Mouse (Mus musculus) granulocyte monocyte progenitor cell, adult 5-6 weeks (primary cell): Measurements from ENCODE around the gene Rpl36. TPM values are rescaled to one million over a fixed set of nuclear protein-coding genes. Genes with fewer than 3 reads are reported as not detected.

ENCODE experiments used
- ATAC-seq: replicated peaks from 2 replicates; pipeline ENCODE4 v1.8.0; 2016; ENCODE audit warnings: mild to moderate bottlenecking, moderate TSS enrichment, inconsistent platforms; ENCODE audit not compliant: poor library complexity, severe bottlenecking
- total RNA-seq, 2 experiments: library from RNA; stranded (forward) in 1 of 2; stranded (reverse) in 1 of 2; fragments of 200-712, 200-1000 nt in 1 of 2; fragments of >200 nt in 1 of 2; fragmentation: Nextera tagmentation in 1 of 2; gene quantifications; 2 replicates each; pipeline ENCODE4 v1.2.3; 2014 to 2017

Gene Rpl36
- total RNA-seq, 2 experiments from 2014 or later: 1,578 to 2,523 TPM

- ATAC-seq: no peak
Measured at GRCm38 (mm10) chr17:56631807-56632206, 18.6 kb downstream of the Rpl36 start.

GRCm38 (mm10) chr17:56634023-56634422, 20.8 kb downstream of the Rpl36 start:
- no peak for ATAC-seq

- no peak for ATAC-seq
Measured at GRCm38 (mm10) chr17:56643237-56643636, 30.0 kb downstream of the Rpl36 start.

- ATAC-seq: no peak
Measured at GRCm38 (mm10) chr17:56647546-56647945, 34.3 kb downstream of the Rpl36 start.

GRCm38 (mm10) chr17:56651801-56652200, 38.6 kb downstream of the Rpl36 start:
- ATAC-seq: no peak

- no peak for ATAC-seq
Measured at GRCm38 (mm10) chr17:56654771-56655170, 41.6 kb downstream of the Rpl36 start.

- no peak for ATAC-seq
Measured at GRCm38 (mm10) chr17:56655311-56655710, 42.1 kb downstream of the Rpl36 start.

- no peak for ATAC-seq
Measured at GRCm38 (mm10) chr17:56656171-56656570, 43.0 kb downstream of the Rpl36 start.

- ATAC-seq: no peak
Measured at GRCm38 (mm10) chr17:56663659-56664058, 50.4 kb downstream of the Rpl36 start.

Other genes with a start within 250 kb of the Rpl36 start
- 62.2 and 73.5 TPM in 2 replicates for gene Ptprs, start 136.9 kb upstream of the Rpl36 start, total RNA-seq (2014; fragmentation: Nextera tagmentation)
- gene Ptprs, start 136.9 kb upstream of the Rpl36 start, total RNA-seq (2017): 45.1 and 59.2 TPM in 2 replicates
- not detected in 2 replicates for gene Znrf4, start 101.0 kb upstream of the Rpl36 start, total RNA-seq (2014; fragmentation: Nextera tagmentation)
- gene Znrf4, start 101.0 kb upstream of the Rpl36 start, total RNA-seq (2017): not detected in 2 replicates
- 0.84 and 1.1 TPM in 2 replicates for gene Gm20219, start 59.0 kb upstream of the Rpl36 start, total RNA-seq (2014; fragmentation: Nextera tagmentation)
- 0.41 TPM in 1 of 2 replicates, not detected in the other for gene Gm20219, start 59.0 kb upstream of the Rpl36 start, total RNA-seq (2017)
- 99.5 and 132 TPM in 2 replicates for gene Safb2, start 28.8 kb upstream of the Rpl36 start, total RNA-seq (2014; fragmentation: Nextera tagmentation)
- gene Safb2, start 28.8 kb upstream of the Rpl36 start, total RNA-seq (2017): 66.4 and 76.5 TPM in 2 replicates
- gene Safb, start 28.6 kb upstream of the Rpl36 start, total RNA-seq (2014; fragmentation: Nextera tagmentation): 69.1 and 99.9 TPM in 2 replicates
- 72.9 and 77.2 TPM in 2 replicates for gene Safb, start 28.6 kb upstream of the Rpl36 start, total RNA-seq (2017)
- gene 2410015M20Rik, start 3.6 kb upstream of the Rpl36 start, total RNA-seq (2014; fragmentation: Nextera tagmentation): 140 and 159 TPM in 2 replicates
- 147 and 185 TPM in 2 replicates for gene 2410015M20Rik, start 3.6 kb upstream of the Rpl36 start, total RNA-seq (2017)
- gene Lonp1, start 13.5 kb downstream of the Rpl36 start, total RNA-seq (2014; fragmentation: Nextera tagmentation): 38.2 and 45.5 TPM in 2 replicates
- gene Lonp1, start 13.5 kb downstream of the Rpl36 start, total RNA-seq (2017): 64.1 and 68.4 TPM in 2 replicates
- not detected in 2 replicates for gene Catsperd, start 14.7 kb downstream of the Rpl36 start, total RNA-seq (2014; fragmentation: Nextera tagmentation)
- 0.77 TPM in 1 of 2 replicates, not detected in the other for gene Catsperd, start 14.7 kb downstream of the Rpl36 start, total RNA-seq (2017)
- gene Ranbp3, start 59.9 kb downstream of the Rpl36 start, total RNA-seq (2014; fragmentation: Nextera tagmentation): 43.9 and 64.7 TPM in 2 replicates
- 57.2 and 70.1 TPM in 2 replicates for gene Ranbp3, start 59.9 kb downstream of the Rpl36 start, total RNA-seq (2017)
- gene Ndufa11, start 104.4 kb downstream of the Rpl36 start, total RNA-seq (2014; fragmentation: Nextera tagmentation): 134 and 201 TPM in 2 replicates
- gene Ndufa11, start 104.4 kb downstream of the Rpl36 start, total RNA-seq (2017): 99.5 and 106 TPM in 2 replicates
- 5.3 and 9.1 TPM in 2 replicates for gene Vmac, start 104.6 kb downstream of the Rpl36 start, total RNA-seq (2014; fragmentation: Nextera tagmentation)
- 3.7 and 9.1 TPM in 2 replicates for gene Vmac, start 104.6 kb downstream of the Rpl36 start, total RNA-seq (2017)
- not detected in 2 replicates for gene Nrtn, start 144.1 kb downstream of the Rpl36 start, total RNA-seq (2014; fragmentation: Nextera tagmentation)
- not detected in 2 replicates for gene Nrtn, start 144.1 kb downstream of the Rpl36 start, total RNA-seq (2017)
- gene Dus3l, start 151.3 kb downstream of the Rpl36 start, total RNA-seq (2014; fragmentation: Nextera tagmentation): 20.5 and 22.8 TPM in 2 replicates
- 18.2 and 21.8 TPM in 2 replicates for gene Dus3l, start 151.3 kb downstream of the Rpl36 start, total RNA-seq (2017)
- gene Prr22, start 156.8 kb downstream of the Rpl36 start, total RNA-seq (2014; fragmentation: Nextera tagmentation): 0.17 and 2.6 TPM in 2 replicates
- gene Prr22, start 156.8 kb downstream of the Rpl36 start, total RNA-seq (2017): 1.6 and 1.7 TPM in 2 replicates
- gene Rfx2, start 217.6 kb downstream of the Rpl36 start, total RNA-seq (2014; fragmentation: Nextera tagmentation): 4.4 and 6.4 TPM in 2 replicates
- 1.6 and 2.8 TPM in 2 replicates for gene Rfx2, start 217.6 kb downstream of the Rpl36 start, total RNA-seq (2017)